1 mouse cellular context compared by ENCODE assay signal in genomic region chr2:156177079-156177478, GRCm38 (mm10).
TF ChIP-seq lines count a peak whose summit lies in the region.

No protein-coding gene starts in this region.

TF ChIP-seq in CH12.LX, 34 proteins besides CTCF, POLR2A, EP300 and RAD21:
- TF ChIP-seq ZKSCAN1 (IDR thresholded peaks at IDR 0.05; ENCODE audit: borderline replicate concordance, low read depth, low read length): no peak
